Mouse (Mus musculus) kidney, postnatal 25 days (tissue): ENCODE measurements around the gene Slc13a2.

Experiments
- DNase-seq, 2 experiments: peaks; one replicate each; pipeline ENCODE4 v3.0.0; 2021; ENCODE audit warnings: mixed read lengths in 2 of 2

Gene Slc13a2

GRCm38 (mm10) chr11:78422055-78422819, at the start of gene Slc13a2:
Gene Slc13a2, minus strand, starts transcription at chr11:78422217.
- peak; percentile 75 to 88 for DNase-seq

- DNase-seq, result no peak
Measured at GRCm38 (mm10) chr11:78471326-78472103, 49.5 kb upstream of the Slc13a2 start.

- no peak for DNase-seq
Measured at GRCm38 (mm10) chr11:78467932-78468331, 45.9 kb upstream of the Slc13a2 start.

DNA sequence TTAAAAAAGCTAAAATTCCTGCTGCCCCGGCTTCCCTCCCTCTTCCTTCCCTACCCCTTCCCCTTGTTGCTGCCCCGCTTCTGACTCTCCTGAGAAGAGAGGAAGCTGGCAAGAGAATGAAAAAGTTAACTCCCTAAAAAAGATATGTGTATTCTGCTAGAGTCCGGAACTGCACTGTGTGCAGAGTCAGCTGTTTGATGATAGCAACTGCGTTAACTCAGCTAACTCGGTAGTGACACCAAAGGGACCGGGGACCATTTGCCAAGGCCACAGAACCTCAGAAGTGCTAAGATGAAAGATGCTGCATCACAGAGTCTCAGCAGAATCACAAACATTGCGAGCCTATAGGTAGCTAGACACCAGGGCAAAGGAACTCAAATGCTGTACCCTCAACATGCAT, 45.5 kb upstream of the Slc13a2 start:
- DNase-seq, result no peak

GRCm38 (mm10) chr11:78466242-78466912, 44.4 kb upstream of the Slc13a2 start:
- peak in 1 of 2 experiments; percentile 3 for DNase-seq

DNA sequence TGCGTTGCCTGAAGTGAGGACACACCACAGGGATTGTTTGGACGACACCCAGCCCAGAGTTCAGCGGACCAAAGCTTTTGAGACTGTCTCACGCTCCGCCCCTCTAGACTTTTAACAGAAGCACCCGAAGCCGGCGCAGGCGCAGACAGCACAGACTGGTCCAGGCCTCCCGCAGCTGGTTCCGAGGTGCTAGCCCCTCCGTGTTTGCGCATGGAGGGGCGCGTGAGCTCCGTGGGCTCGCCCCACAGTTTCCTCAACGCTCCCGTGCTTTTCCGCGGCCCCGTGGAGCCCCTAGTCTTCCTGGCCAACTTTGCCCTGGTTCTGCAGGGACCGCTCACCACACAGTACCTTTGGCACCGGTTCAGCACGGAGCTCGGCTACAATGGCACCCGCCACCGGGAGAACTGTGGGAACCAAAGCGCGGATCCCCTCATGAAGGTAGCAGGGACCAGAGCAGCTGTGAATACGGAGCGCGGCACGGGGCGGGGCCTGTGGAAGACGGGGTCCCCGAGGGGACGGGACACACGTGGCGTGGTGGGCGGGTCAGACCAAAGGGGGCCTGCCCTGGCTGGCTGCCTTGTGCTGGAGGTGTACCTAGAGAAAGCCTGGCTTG, 43.7 kb upstream of the Slc13a2 start, which contains the start of gene Slc46a1:
TSS of gene Slc46a1 (plus strand) at position 130 of the 613 bp plus-strand sequence.
- peak; percentile 91 to 93 for DNase-seq

- no peak for DNase-seq
Measured at GRCm38 (mm10) chr11:78465116-78465515, 43.1 kb upstream of the Slc13a2 start.

- no peak for DNase-seq
Measured at GRCm38 (mm10) chr11:78463286-78464036, 41.4 kb upstream of the Slc13a2 start.

GRCm38 (mm10) chr11:78462669-78463068, 40.7 kb upstream of the Slc13a2 start:
- DNase-seq, result no peak

DNA sequence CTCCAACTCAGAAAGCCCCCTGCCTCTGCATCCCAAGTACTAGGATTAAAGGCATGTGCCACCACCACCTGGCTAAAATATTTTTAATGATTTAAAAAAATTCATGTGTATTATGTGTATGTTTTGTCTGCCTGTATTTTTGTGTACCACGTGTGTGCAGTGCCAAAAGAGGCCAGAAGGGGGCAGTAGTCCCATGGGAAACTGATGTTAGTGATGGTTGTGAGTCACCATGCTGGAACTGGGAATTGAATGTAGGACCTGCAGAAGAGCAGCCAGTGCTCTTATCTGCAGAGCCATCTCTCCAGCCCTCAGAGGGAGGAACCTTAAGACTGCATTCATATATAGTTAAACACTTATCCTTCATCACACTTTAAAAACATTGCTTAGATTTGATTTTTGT, 39.9 kb upstream of the Slc13a2 start:
- DNase-seq, result no peak

DNA sequence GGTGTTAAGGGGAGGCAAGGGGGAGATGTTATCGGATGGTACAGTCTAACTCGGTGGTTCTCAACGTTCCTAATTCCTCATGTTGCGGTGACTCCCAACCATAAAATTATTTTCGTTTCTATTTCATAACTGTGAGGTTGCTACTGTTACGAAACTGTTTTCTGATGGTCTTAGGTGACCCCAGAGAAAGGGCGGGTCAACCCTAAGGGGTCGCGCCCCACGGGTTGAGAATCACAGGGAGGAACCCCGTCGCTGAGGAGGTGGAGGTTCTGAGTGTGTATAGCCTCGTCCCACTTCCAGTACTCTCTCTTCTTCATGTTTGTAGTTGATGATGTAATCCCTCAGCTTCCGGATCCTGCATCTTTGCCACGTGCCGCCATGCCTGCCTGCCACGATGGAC, 36.7 kb upstream of the Slc13a2 start:
- DNase-seq, result no peak

DNA sequence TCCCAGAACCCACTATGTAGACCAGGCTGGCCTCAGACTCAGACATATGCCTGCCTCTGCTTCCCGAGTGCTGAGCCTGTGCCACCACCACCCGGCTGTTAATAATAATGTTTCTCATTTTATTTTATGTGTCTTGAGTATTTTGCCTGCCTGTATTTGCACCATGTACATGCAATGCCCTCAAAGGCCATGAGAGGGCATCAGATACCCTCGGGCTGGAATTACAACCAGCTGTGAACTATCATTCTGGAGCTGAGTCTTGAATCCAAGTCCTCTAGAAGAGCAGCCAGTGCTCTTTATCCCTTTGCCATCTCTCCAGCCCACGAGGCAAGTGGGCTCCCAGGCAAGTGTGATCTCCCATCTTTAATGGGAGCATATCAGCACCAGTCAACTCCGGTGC, 33.3 kb upstream of the Slc13a2 start:
- peak; percentile 47 to 71 for DNase-seq

GRCm38 (mm10) chr11:78454276-78454675, 32.3 kb upstream of the Slc13a2 start:
- DNase-seq, result no peak

GRCm38 (mm10) chr11:78453675-78454074, 31.7 kb upstream of the Slc13a2 start:
- peak; percentile 70 to 87 for DNase-seq

DNA sequence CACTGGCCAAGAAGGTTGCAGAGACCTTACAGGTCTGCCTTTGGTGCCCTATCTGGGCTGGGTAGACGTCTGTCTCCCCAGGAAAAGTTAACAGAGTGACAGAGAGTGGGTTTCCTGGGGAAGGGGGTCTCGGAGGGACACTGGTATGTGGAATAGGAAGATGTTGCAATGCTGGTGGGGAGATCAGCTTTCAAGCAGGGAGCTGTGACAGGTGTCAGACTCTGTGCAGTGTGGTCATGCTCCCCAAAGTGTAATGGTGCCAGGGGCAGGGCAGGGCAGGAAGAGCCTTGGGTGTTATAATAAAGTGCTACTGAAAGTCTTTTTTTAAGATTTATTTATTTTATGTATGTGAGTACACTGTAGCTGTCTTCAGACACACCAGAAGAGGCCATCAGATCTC, 28.3 kb upstream of the Slc13a2 start:
- no peak for DNase-seq

- no peak for DNase-seq
Measured at GRCm38 (mm10) chr11:78448242-78448641, 26.2 kb upstream of the Slc13a2 start.

DNA sequence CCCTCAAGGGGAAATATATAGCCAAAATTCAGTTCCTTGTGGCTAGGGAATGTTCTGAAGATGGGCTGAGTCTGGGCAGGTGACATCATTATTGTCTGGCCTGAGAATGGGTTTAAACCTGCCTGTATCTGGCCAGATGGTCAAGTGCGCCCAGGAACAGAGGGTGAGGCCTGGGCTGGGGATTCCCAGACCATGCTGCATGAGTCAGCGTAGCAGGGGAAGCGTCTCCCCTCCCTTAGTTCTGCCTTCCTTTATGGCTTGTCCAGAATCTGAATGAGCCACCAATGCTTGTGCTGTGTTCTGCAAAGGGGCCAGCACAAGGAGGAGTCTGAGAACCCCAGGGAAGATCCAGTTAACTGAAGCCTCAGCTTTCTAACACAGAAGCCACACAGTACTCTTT, 25.2 kb upstream of the Slc13a2 start:
- DNase-seq, result no peak

DNA sequence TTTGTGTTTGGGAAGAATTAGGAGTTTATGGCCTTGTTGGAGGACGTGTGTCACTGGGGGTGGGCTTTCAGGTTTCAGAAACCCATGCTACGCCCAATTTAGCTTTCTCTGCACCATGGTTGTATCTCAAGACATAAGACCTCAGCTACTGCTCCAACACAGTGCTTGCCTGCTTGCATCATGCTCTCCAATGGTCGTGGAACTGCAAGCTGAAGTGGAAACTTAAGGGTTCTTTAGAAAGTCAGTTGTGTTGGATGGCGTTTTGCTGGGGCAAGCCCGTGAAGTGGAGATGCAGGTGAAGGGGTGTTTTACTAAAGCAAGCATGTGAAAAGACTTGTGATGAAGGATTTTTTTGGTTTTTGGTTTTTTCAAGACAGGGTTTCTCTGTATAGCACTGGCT, 21.1 kb upstream of the Slc13a2 start:
- no peak for DNase-seq

DNA sequence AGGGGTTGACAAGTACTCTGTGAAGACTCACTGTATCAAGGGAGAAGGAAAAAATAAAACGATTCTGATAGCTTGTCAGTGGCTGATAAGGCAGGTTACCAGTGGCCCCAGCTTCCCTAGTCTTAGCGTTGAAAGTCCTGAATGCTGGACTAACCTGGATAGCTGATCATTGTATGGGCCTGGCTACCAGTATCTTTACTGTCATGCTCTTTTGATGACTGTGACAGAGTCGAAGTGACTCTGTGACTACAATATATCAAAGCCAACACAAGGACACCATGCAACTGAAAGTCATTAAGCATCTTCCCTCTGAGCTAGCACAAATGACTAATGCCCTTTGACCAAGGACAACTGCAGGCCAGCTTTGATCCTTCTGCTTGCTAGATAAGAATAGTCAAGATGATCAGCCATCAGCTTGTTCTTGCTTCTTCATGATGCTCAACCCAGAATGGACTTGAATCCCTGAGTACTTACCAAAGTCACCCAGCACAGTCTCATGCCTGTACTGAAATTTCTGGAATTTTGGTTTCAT, 16.4 kb upstream of the Slc13a2 start:
- no peak for DNase-seq

GRCm38 (mm10) chr11:78437182-78437581, 15.2 kb upstream of the Slc13a2 start:
- no peak for DNase-seq

DNA sequence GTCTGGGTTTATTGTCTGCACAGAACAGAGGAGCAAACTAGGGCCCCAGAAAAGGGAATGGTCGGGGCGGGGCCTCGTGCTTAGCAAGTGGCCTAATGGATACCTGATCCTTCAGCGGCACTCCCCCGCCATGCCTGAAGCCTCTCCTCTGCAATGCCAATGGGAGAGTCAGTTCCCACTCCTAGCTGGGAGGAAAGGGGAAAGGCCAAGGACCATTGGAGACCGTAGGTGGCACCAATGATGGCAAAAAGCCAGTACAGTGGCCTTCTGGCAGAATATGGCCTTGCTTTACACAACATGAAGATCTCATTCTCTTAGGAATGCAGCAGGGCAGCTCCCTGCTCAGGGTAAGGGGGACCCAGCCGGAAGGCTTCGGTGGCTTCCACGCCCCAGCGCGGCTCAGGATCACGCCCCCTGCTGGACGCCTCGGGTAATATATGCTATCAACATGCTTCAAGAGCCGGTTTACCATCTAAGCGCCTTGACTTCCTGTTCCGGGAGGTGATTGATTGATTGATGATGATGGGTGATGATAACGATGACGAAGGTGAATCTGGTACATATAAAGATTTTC, 13.8 kb upstream of the Slc13a2 start:
- peak; percentile 62 to 65 for DNase-seq

DNA sequence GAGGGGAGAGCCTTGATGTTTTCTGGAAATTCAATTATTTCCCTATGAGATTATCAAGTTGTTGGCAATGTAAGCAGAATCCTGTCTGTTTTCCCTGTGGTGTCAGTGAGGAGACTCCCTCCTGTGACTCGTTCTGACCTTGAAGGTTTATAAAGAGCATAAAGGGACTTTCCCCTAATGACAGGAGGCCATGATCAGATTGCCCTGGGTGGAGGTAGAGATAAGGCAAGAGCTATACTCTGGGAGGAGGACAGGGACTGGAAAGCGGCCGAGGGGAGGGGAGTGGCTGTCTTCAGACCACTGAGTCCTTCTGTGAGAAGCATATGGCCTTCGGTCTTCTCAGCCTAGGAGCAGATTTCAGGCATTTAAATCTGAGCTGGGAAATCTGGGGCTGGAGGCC, 12.0 kb upstream of the Slc13a2 start:
- no peak for DNase-seq
